Mouse (Mus musculus): ENCODE measurements at regions not wholly inside any gene's neighbourhood (a gene's known extent, or its start where the extent isn't known, plus 50 kb on each side); places are given as distances from the start of the nearest gene placed in this dataset.

GRCm38 (mm10) chr3:83429376-83429775 is 301.6 kb downstream of the Dchs2 start:
- no peak for TF ChIP-seq POLR2A (IDR thresholded peaks at IDR 0.05; ENCODE audit: insufficient read depth, low read length)
- TF ChIP-seq CTCF (IDR thresholded peaks at IDR 0.05; ENCODE audit: low read depth, low read length) = no peak
- no peak for TF ChIP-seq EP300 (IDR thresholded peaks at IDR 0.05; ENCODE audit: insufficient read depth, low read depth, low read length)

Data from ES-Bruce4 (cell line).